Mouse (Mus musculus) hindbrain, embryonic 10.5 days (tissue): ENCODE results near the gene Bloc1s5. TPM values are rescaled to one million over a fixed set of nuclear protein-coding genes. Genes with fewer than 3 reads are reported as not detected.
"Not testable (repeated sequence)": the region's sequence is repeated elsewhere in the genome, so short reads cannot be mapped to it uniquely, and the experiment has no call there.

Experiments
- DNase-seq: peaks from one replicate; pipeline ENCODE4 v3.0.0-alpha.2; 2017; ENCODE audit warnings: low spot score
- H3K27ac ChIP-seq: fragments of 300-500 bp; sonication (generic); 2 replicates; pipeline ENCODE4 v1.5.1; 2016; ENCODE audit warnings: mild to moderate bottlenecking, moderate library complexity
- H3K27me3 ChIP-seq: fragments of 300-500 bp; sonication (generic); 2 replicates; pipeline ENCODE4 v1.6.1; 2016; ENCODE audit warnings: mild to moderate bottlenecking; ENCODE audit not compliant: poor library complexity, insufficient read depth, severe bottlenecking
- H3K36me3 ChIP-seq: fragments of 300-500 bp; sonication (generic); 2 replicates; pipeline ENCODE4 v1.6.1; 2016; ENCODE audit warnings: mild to moderate bottlenecking, moderate library complexity
- H3K4me1 ChIP-seq: fragments of 300-500 bp; sonication (generic); replicated peaks from 2 replicates; pipeline ENCODE4 v1.6.1; 2016; ENCODE audit warnings: mild to moderate bottlenecking
- H3K4me3 ChIP-seq: fragments of 300-500 bp; sonication (generic); 2 replicates; pipeline ENCODE4 v1.5.1; 2016; ENCODE audit warnings: mild to moderate bottlenecking, moderate library complexity
- H3K9me3 ChIP-seq: fragments of 300-500 bp; sonication (generic); 2 replicates; pipeline ENCODE4 v1.6.1; 2016; ENCODE audit warnings: mild to moderate bottlenecking, moderate library complexity
- WGBS: fragments of 180-500 bp; shearing (Covaris S2); methylation state at CpG from one replicate; pipeline ENCODE4 v1.1.7; 2016; 5-methylcytosine and 5-hydroxymethylcytosine counted together
- polyA plus RNA-seq: library from polyadenylated mRNA; unstranded; fragments of >200 nt; fragmentation: Nextera tagmentation; extraction: Ambion mirVana; gene quantifications from 2 replicates; pipeline ENCODE4 v1.2.1, GENCODE M21; 2016

Gene Bloc1s5
- polyA plus RNA-seq, 1 experiment from 2014 or later, result 25.8 TPM

GRCm38 (mm10) chr13:38638694-38639093 lies 3.8 kb upstream of the Bloc1s5 start:
- WGBS, result 78% methylated on average over 11 of the region's 11 CpGs
- Histone ChIP-seq H3K9me3 (no peaks in the 10 kb centered on the region), H3K4me1 (peaks cover 11% of the 10 kb centered on the region), H3K4me3 (no peak overlapping the region), H3K27me3 (no peaks in the 10 kb centered on the region), H3K27ac (no peak overlapping the region), H3K36me3 (peaks cover 28% of the 10 kb centered on the region)
- no peak for DNase-seq

- no peak for DNase-seq
- H3K27ac ChIP-seq, result peak overlapping the region; percentile 92
- under 1% methylated on average over 19 of the region's 19 CpGs for WGBS
These were observed 581 bp downstream of the Bloc1s5 start for GRCm38 (mm10) chr13:38634256-38634799.

GRCm38 (mm10) chr13:38633287-38634000 lies 1.5 kb downstream of the Bloc1s5 start:
- Histone ChIP-seq H3K27ac (no peak overlapping the region), H3K4me3 (peak overlapping the region; percentile 86; the same call in 1 of the 2 replicates), H3K27me3 (no peaks in the 10 kb centered on the region), H3K36me3 (0 out of 2 replicates have a peak, but pooled peaks cover 4% of the 10 kb centered on the region), H3K9me3 (no peaks in the 10 kb centered on the region), H3K4me1 (peaks cover 13% of the 10 kb centered on the region)
- DNase-seq, result no peak
- 94% methylated on average over 6 of the region's 6 CpGs for WGBS

More at GRCm38 (mm10) chr13:38634256-38634799, 581 bp downstream of the Bloc1s5 start:
- Histone ChIP-seq H3K4me3 (peak overlapping the region; percentile 86), H3K4me1 (peaks cover 13% of the 10 kb centered on the region), H3K27me3 (no peaks in the 10 kb centered on the region), H3K9me3 (no peaks in the 10 kb centered on the region), H3K36me3 (0 out of 2 replicates have a peak, but pooled peaks cover 4% of the 10 kb centered on the region)

- DNase-seq, result no peak
- WGBS, result 92% methylated on average over 6 of the region's 6 CpGs
- H3K9me3 ChIP-seq, result no peaks in the 10 kb centered on the region
- 0 out of 2 replicates have a peak, but pooled peaks cover 4% of the 10 kb centered on the region for H3K36me3 ChIP-seq
- no peak overlapping the region for H3K4me3 ChIP-seq
- H3K27me3 ChIP-seq, result no peaks in the 10 kb centered on the region
- peaks cover 13% of the 10 kb centered on the region for H3K4me1 ChIP-seq
- no peak overlapping the region for H3K27ac ChIP-seq
These were observed 2.4 kb downstream of the Bloc1s5 start for GRCm38 (mm10) chr13:38632556-38632955.

GRCm38 (mm10) chr13:38626229-38626525 lies 8.7 kb downstream of the Bloc1s5 start:
- 17% methylated on average over 6 of the region's 6 CpGs for WGBS

GRCm38 (mm10) chr13:38625492-38626228 lies 9.2 kb downstream of the Bloc1s5 start:
- H3K27me3 ChIP-seq, result no peaks in the 10 kb centered on the region
- no peaks in the 10 kb centered on the region for H3K4me1 ChIP-seq
- H3K4me3 ChIP-seq, result no peak overlapping the region
- no peak overlapping the region for H3K27ac ChIP-seq
- no peaks in the 10 kb centered on the region for H3K9me3 ChIP-seq
- WGBS, result 21% methylated on average over 5 of the region's 5 CpGs
- H3K36me3 ChIP-seq, result peaks cover 13% of the 10 kb centered on the region
- peak; percentile 11 for DNase-seq

More at GRCm38 (mm10) chr13:38626229-38626525, 8.7 kb downstream of the Bloc1s5 start:
- H3K9me3 ChIP-seq, result no peaks in the 10 kb centered on the region
- no peaks in the 10 kb centered on the region for H3K27me3 ChIP-seq
- no peak for DNase-seq
- H3K36me3 ChIP-seq, result peaks cover 13% of the 10 kb centered on the region
- H3K27ac ChIP-seq, result no peak overlapping the region
- no peak overlapping the region for H3K4me3 ChIP-seq
- H3K4me1 ChIP-seq, result no peaks in the 10 kb centered on the region

- 92% methylated on average over 8 of the region's 8 CpGs for WGBS
These were observed 10.5 kb downstream of the Bloc1s5 start for GRCm38 (mm10) chr13:38624292-38624902.

GRCm38 (mm10) chr13:38623296-38623695 lies 11.6 kb downstream of the Bloc1s5 start:
- DNase-seq, result no peak
- H3K9me3 ChIP-seq, result no peaks in the 10 kb centered on the region
- 89% methylated on average over 5 of the region's 5 CpGs for WGBS
- H3K4me3 ChIP-seq, result no peak overlapping the region
- peaks cover 12% of the 10 kb centered on the region for H3K36me3 ChIP-seq
- H3K27ac ChIP-seq, result no peak overlapping the region
- no peaks in the 10 kb centered on the region for H3K4me1 ChIP-seq
- no peaks in the 10 kb centered on the region for H3K27me3 ChIP-seq

More at GRCm38 (mm10) chr13:38624292-38624902, 10.5 kb downstream of the Bloc1s5 start:
- no peak for DNase-seq
- Histone ChIP-seq H3K9me3 (no peaks in the 10 kb centered on the region), H3K36me3 (peaks cover 10% of the 10 kb centered on the region), H3K27me3 (no peaks in the 10 kb centered on the region), H3K27ac (no peak overlapping the region), H3K4me1 (no peaks in the 10 kb centered on the region), H3K4me3 (no peak overlapping the region)

- WGBS, result 63% methylated on average over 4 of the region's 4 CpGs
- H3K27ac ChIP-seq, H3K4me3 ChIP-seq, DNase-seq, H3K4me1 ChIP-seq, H3K27me3 ChIP-seq, H3K9me3 ChIP-seq: not testable (repeated sequence)
- H3K36me3 ChIP-seq, result peaks cover 26% of the 10 kb centered on the region
These were observed 16.8 kb downstream of the Bloc1s5 start for GRCm38 (mm10) chr13:38618001-38618630.

GRCm38 (mm10) chr13:38616887-38617286 lies 18.0 kb downstream of the Bloc1s5 start:
- H3K4me3 ChIP-seq, result no peak overlapping the region
- H3K27ac ChIP-seq, result no peak overlapping the region
- peaks cover 5% of the 10 kb centered on the region; the same call in 1 of the 2 replicates for H3K9me3 ChIP-seq
- 90% methylated on average over 4 of the region's 4 CpGs for WGBS
- peaks cover 39% of the 10 kb centered on the region for H3K36me3 ChIP-seq
- no peaks in the 10 kb centered on the region for H3K27me3 ChIP-seq
- H3K4me1 ChIP-seq, result no peaks in the 10 kb centered on the region
- DNase-seq, result no peak

- DNase-seq, result no peak
- Histone ChIP-seq H3K9me3 (peaks cover 5% of the 10 kb centered on the region; the same call in 1 of the 2 replicates), H3K27ac (no peak overlapping the region), H3K4me1 (no peaks in the 10 kb centered on the region), H3K4me3 (no peak overlapping the region), H3K27me3 (no peaks in the 10 kb centered on the region), H3K36me3 (peaks cover 41% of the 10 kb centered on the region)
- WGBS, result 91% methylated on average over 5 of the region's 5 CpGs
These were observed 19.3 kb downstream of the Bloc1s5 start for GRCm38 (mm10) chr13:38615656-38616055.

GRCm38 (mm10) chr13:38614298-38614697 lies 20.6 kb downstream of the Bloc1s5 start:
- Histone ChIP-seq H3K4me1 (no peaks in the 10 kb centered on the region), H3K27me3 (no peaks in the 10 kb centered on the region), H3K27ac (no peak overlapping the region), H3K9me3 (peaks cover 5% of the 10 kb centered on the region; the same call in 1 of the 2 replicates), H3K4me3 (no peak overlapping the region), H3K36me3 (peaks cover 41% of the 10 kb centered on the region)
- WGBS, result 83% methylated on average over 5 of the region's 5 CpGs
- no peak for DNase-seq
